Mouse (Mus musculus) MEL (cell line): ENCODE results near the gene Pik3r1. TPM values are rescaled to one million over a fixed set of nuclear protein-coding genes. Genes with fewer than 3 reads are reported as not detected.

Source experiments
- DNase-seq: peaks from one replicate; pipeline ENCODE4 v3.0.0; 2011; ENCODE audit warnings: low read depth, low spot score
- H3K27ac ChIP-seq: 2 replicates; pipeline ENCODE4 v1.5.1; 2012; ENCODE audit warnings: low read depth, mild to moderate bottlenecking, control low read depth, low read length, moderate library complexity; ENCODE audit not compliant: control insufficient read depth
- H3K27me3 ChIP-seq, 2 experiments: fragments of 150-350 bp in 1 of 2; sonication (generic) in 1 of 2; 2 replicates each; pipeline ENCODE4 v1.6.1; 2012; ENCODE audit warnings: low read length in 2 of 2, mild to moderate bottlenecking in 2 of 2, improper control_type of control experiment in 1 of 2, moderate library complexity in 1 of 2; ENCODE audit not compliant: insufficient read depth in 2 of 2, control insufficient read depth in 1 of 2
- H3K36me3 ChIP-seq, 2 experiments: 2 replicates each; pipeline ENCODE4 v1.6.1; 2012 to 2014; ENCODE audit warnings: low read length in 2 of 2, improper control_type of control experiment in 1 of 2, inconsistent platforms in 1 of 2, mild to moderate bottlenecking in 1 of 2; ENCODE audit not compliant: insufficient read depth in 2 of 2, control insufficient read depth in 1 of 2
- H3K4me1 ChIP-seq, 2 experiments: fragments of 150-350 bp in 1 of 2; sonication (generic) in 1 of 2; 2 replicates each; pipeline ENCODE4 v1.6.1; 2012; ENCODE audit warnings: low read length in 2 of 2, improper control_type of control experiment in 1 of 2, mild to moderate bottlenecking in 1 of 2; ENCODE audit not compliant: insufficient read depth in 2 of 2, control insufficient read depth in 1 of 2
- H3K4me3 ChIP-seq, 2 experiments: fragments of 150-350 bp in 1 of 2; sonication (generic) in 1 of 2; 2 replicates each; pipeline ENCODE4 v1.5.1; 2012; ENCODE audit warnings: low read depth in 2 of 2, low read length in 2 of 2, mild to moderate bottlenecking in 2 of 2, moderate library complexity in 2 of 2, control low read depth in 1 of 2, improper control_type of control experiment in 1 of 2; ENCODE audit not compliant: control insufficient read depth in 1 of 2, insufficient read depth in 1 of 2
- H3K79me2 ChIP-seq: 2 replicates; pipeline ENCODE4 v1.6.1; 2012; ENCODE audit warnings: mild to moderate bottlenecking, low read length, moderate library complexity; ENCODE audit not compliant: control insufficient read depth, poor library complexity, insufficient read depth
- H3K9ac ChIP-seq: 2 replicates; pipeline ENCODE4 v1.6.1; 2012; ENCODE audit warnings: low read depth, mild to moderate bottlenecking, control low read depth, low read length, moderate library complexity; ENCODE audit not compliant: control insufficient read depth, poor library complexity, severe bottlenecking
- H3K9me3 ChIP-seq: fragments of 150-350 bp; sonication (generic); replicated peaks from 2 replicates; pipeline ENCODE4 v1.6.1; 2012; ENCODE audit warnings: mild to moderate bottlenecking, low read length, improper control_type of control experiment, moderate library complexity; ENCODE audit not compliant: insufficient read depth
- BHLHE40 ChIP-seq: IDR thresholded peaks from 2 replicates; pipeline ENCODE4 v1.6.1; 2012; ENCODE audit warnings: low read depth, mild to moderate bottlenecking, inconsistent platforms, low read length, improper control_type of control experiment, borderline replicate concordance
- CHD1 ChIP-seq: IDR thresholded peaks from 2 replicates; pipeline ENCODE4 v1.6.1; 2012; ENCODE audit warnings: low read depth, mild to moderate bottlenecking, inconsistent platforms, low read length, improper control_type of control experiment
- CTCF ChIP-seq, 3 experiments: IDR thresholded peaks in 2 of 3; conservative IDR thresholded peaks in 1 of 3; 2 replicates each; pipeline ENCODE4 v1.5.1; 2011 to 2012; ENCODE audit warnings: low read length in 3 of 3, low read depth in 2 of 3, mild to moderate bottlenecking in 2 of 3, improper control_type of control experiment in 1 of 3, inconsistent platforms in 1 of 3, mixed read lengths in 1 of 3, moderate library complexity in 1 of 3; ENCODE audit not compliant: control insufficient read depth in 1 of 3, insufficient read depth in 1 of 3, poor library complexity in 1 of 3, severe bottlenecking in 1 of 3
- E2F4 ChIP-seq: IDR thresholded peaks from 2 replicates; pipeline ENCODE4 v1.6.1; 2011; ENCODE audit warnings: low read depth, low read length, improper control_type of control experiment, borderline replicate concordance
- ELF1 ChIP-seq: IDR thresholded peaks from 2 replicates; pipeline ENCODE4 v1.6.1; 2014; ENCODE audit warnings: low read depth, mild to moderate bottlenecking, inconsistent platforms, low read length, improper control_type of control experiment, moderate library complexity
- EP300 ChIP-seq, 2 experiments: IDR thresholded peaks; 2 replicates each; pipeline ENCODE4 v1.6.1; 2011; ENCODE audit warnings: improper control_type of control experiment in 2 of 2, low read length in 2 of 2, low read depth in 1 of 2, mild to moderate bottlenecking in 1 of 2
- ETS1 ChIP-seq: IDR thresholded peaks from 2 replicates; pipeline ENCODE4 v1.6.1; 2012; ENCODE audit warnings: low read depth, mild to moderate bottlenecking, inconsistent platforms, low read length, improper control_type of control experiment, moderate library complexity
- GATA1 ChIP-seq: IDR thresholded peaks from 2 replicates; pipeline ENCODE4 v1.6.1; 2011; ENCODE audit warnings: low read depth, low read length, improper control_type of control experiment
- HCFC1 ChIP-seq: IDR thresholded peaks from 2 replicates; pipeline ENCODE4 v1.6.1; 2012; ENCODE audit warnings: low read depth, mild to moderate bottlenecking, inconsistent platforms, low read length, improper control_type of control experiment, moderate library complexity
- MAFK ChIP-seq: IDR thresholded peaks from 2 replicates; pipeline ENCODE4 v1.6.1; 2011; ENCODE audit warnings: low read depth, mild to moderate bottlenecking, low read length, improper control_type of control experiment, borderline replicate concordance
- MAZ ChIP-seq: IDR thresholded peaks from 2 replicates; pipeline ENCODE4 v1.6.1; 2012; ENCODE audit warnings: low read depth, mild to moderate bottlenecking, inconsistent platforms, low read length, improper control_type of control experiment
- MEF2A ChIP-seq: IDR thresholded peaks from 2 replicates; pipeline ENCODE4 v1.6.1; 2014; ENCODE audit warnings: low read depth, mild to moderate bottlenecking, inconsistent platforms, low read length, improper control_type of control experiment; ENCODE audit not compliant: poor library complexity, insufficient replicate concordance, severe bottlenecking; ENCODE audit errors: extremely low read depth
- MYC ChIP-seq: IDR thresholded peaks from 2 replicates; pipeline ENCODE4 v1.6.1; 2011; ENCODE audit warnings: low read depth, mild to moderate bottlenecking, low read length, improper control_type of control experiment, moderate library complexity
- NRF1 ChIP-seq: IDR thresholded peaks from 2 replicates; pipeline ENCODE4 v1.6.1; 2014; ENCODE audit warnings: low read depth, mild to moderate bottlenecking, inconsistent platforms, low read length, improper control_type of control experiment, moderate library complexity; ENCODE audit not compliant: poor library complexity, insufficient read depth, severe bottlenecking
- POLR2A ChIP-seq, 2 experiments: IDR thresholded peaks; 2 replicates each; pipeline ENCODE4 v1.6.1; 2011 to 2012; ENCODE audit warnings: low read length in 2 of 2, mild to moderate bottlenecking in 2 of 2, control low read depth in 1 of 2, improper control_type of control experiment in 1 of 2, low read depth in 1 of 2, moderate library complexity in 1 of 2; ENCODE audit not compliant: control insufficient read depth in 1 of 2, insufficient read depth in 1 of 2, poor library complexity in 1 of 2
- POLR2AphosphoS2 ChIP-seq: IDR thresholded peaks from 2 replicates; pipeline ENCODE4 v1.6.1; 2011; ENCODE audit warnings: low read length, improper control_type of control experiment
- POLR2AphosphoS5 ChIP-seq: IDR thresholded peaks from 2 replicates; pipeline ENCODE4 v1.6.1; 2012; ENCODE audit warnings: low read depth, borderline replicate concordance, mild to moderate bottlenecking, inconsistent platforms, low read length, moderate library complexity, mixed read lengths
- RAD21 ChIP-seq: IDR thresholded peaks from 2 replicates; pipeline ENCODE4 v1.6.1; 2011; ENCODE audit warnings: mild to moderate bottlenecking, low read depth, low read length, improper control_type of control experiment
- SMC3 ChIP-seq: IDR thresholded peaks from 2 replicates; pipeline ENCODE4 v1.6.1; 2011; ENCODE audit warnings: low read depth, low read length, improper control_type of control experiment
- TAL1 ChIP-seq: IDR thresholded peaks from 2 replicates; pipeline ENCODE4 v1.6.1; 2012; ENCODE audit warnings: mild to moderate bottlenecking, inconsistent platforms, low read length, moderate library complexity, mixed read lengths
- USF1 ChIP-seq: IDR thresholded peaks from 2 replicates; pipeline ENCODE4 v1.6.1; 2014; ENCODE audit warnings: low read depth, mild to moderate bottlenecking, inconsistent platforms, low read length, improper control_type of control experiment, moderate library complexity
- polyA plus RNA-seq, 2 experiments: library from polyadenylated mRNA; stranded (reverse) in 1 of 2; unstranded in 1 of 2; fragments of >175 nt in 1 of 2; fragments of >200 nt in 1 of 2; gene quantifications; 2 replicates each; pipeline versions ENCODE4 v1.2.1 to v1.2.4; 2012; ENCODE audit warnings: low replicate concordance in 2 of 2, low read depth in 1 of 2; ENCODE audit not compliant: insufficient read length in 2 of 2, insufficient read depth in 1 of 2, missing spikeins in 1 of 2
- total RNA-seq: library from RNA; depleted of rRNA; stranded (reverse); fragments of 300-350 nt; gene quantifications from 2 replicates; pipeline ENCODE4 v1.2.3, GENCODE M21; 2012

The Pik3r1 gene
- total and polyA plus RNA-seq, 3 experiments = 23.8 to 116 (median 41.4) TPM

GRCm38 (mm10) chr13:101727837-101728236 lies 40.2 kb downstream of the Pik3r1 start:
- peaks cover 2 to 13% of the 10 kb centered on the region in 2 experiments; a peak in 3 of 4 replicates for H3K36me3 ChIP-seq
- H3K79me2 ChIP-seq = peaks cover 24% of the 10 kb centered on the region
- H3K27me3 ChIP-seq = no peaks in the 10 kb centered on the region
- no peaks in the 10 kb centered on the region for H3K9me3 ChIP-seq
- H3K9ac ChIP-seq = no peak overlapping the region
- H3K4me1 ChIP-seq = peaks cover 0 to 8% of the 10 kb centered on the region in 2 experiments; a peak in 2 of 4 replicates
- H3K4me3 ChIP-seq = no peak overlapping the region
- no peak overlapping the region for H3K27ac ChIP-seq
- TF ChIP-seq GATA1 = no peak
- no peak for TF ChIP-seq POLR2AphosphoS2
- TF ChIP-seq SMC3 = no peak
- no peak for TF ChIP-seq TAL1
- TF ChIP-seq BHLHE40 = no peak
- no peak for TF ChIP-seq MEF2A
- TF ChIP-seq CHD1 = no peak
- DNase-seq = no peak

GRCm38 (mm10) chr13:101726922-101727321 lies 41.1 kb downstream of the Pik3r1 start:
- TF ChIP-seq MAZ = no peak
- Histone ChIP-seq H3K27me3 (no peaks in the 10 kb centered on the region), H3K36me3 (peaks cover 2 to 8% of the 10 kb centered on the region in 2 experiments; a peak in 3 of 4 replicates), H3K9ac (no peak overlapping the region), H3K9me3 (no peaks in the 10 kb centered on the region), H3K4me3 (no peak overlapping the region), H3K27ac (no peak overlapping the region), H3K4me1 (peaks cover 0 to 7% of the 10 kb centered on the region in 2 experiments; a peak in 2 of 4 replicates), H3K79me2 (peaks cover 28% of the 10 kb centered on the region)
- DNase-seq = no peak

GRCm38 (mm10) chr13:101721901-101722595 lies 46.0 kb downstream of the Pik3r1 start:
- H3K27me3 ChIP-seq = no peaks in the 10 kb centered on the region
- no peak for DNase-seq
- no peak overlapping the region for H3K9ac ChIP-seq
- TF ChIP-seq SMC3 (no peak), TAL1 (no peak), POLR2A (IDR thresholded peaks at IDR 0.05; ENCODE audit: control insufficient read depth in 1 of 2, insufficient read depth in 1 of 2, low read depth in 1 of 2, low read length in 2 of 2, poor library complexity in 1 of 2) (no peak), ETS1 (no peak), MAFK (no peak), E2F4 (no peak), POLR2AphosphoS5 (no peak), NRF1 (no peak), CTCF (IDR thresholded peaks at IDR 0.05 in 2 of 3, conservative IDR thresholded peaks at IDR 0.05 in 1 of 3; ENCODE audit: control insufficient read depth in 1 of 3, insufficient read depth in 1 of 3, low read depth in 2 of 3, low read length in 3 of 3, poor library complexity in 1 of 3, severe bottlenecking in 1 of 3) (no peak), MYC (no peak), RAD21 (no peak), HCFC1 (no peak), USF1 (no peak), ELF1 (no peak), POLR2AphosphoS2 (no peak), EP300 (IDR thresholded peaks at IDR 0.05; ENCODE audit: low read depth in 1 of 2, low read length in 2 of 2) (no peak)
- H3K36me3 ChIP-seq = peaks cover 2 to 15% of the 10 kb centered on the region in 2 experiments; a peak in 3 of 4 replicates
- H3K9me3 ChIP-seq = no peaks in the 10 kb centered on the region
- no peak overlapping the region for H3K4me3 ChIP-seq
- H3K27ac ChIP-seq = no peak overlapping the region
- peaks cover 7 to 12% of the 10 kb centered on the region in 2 experiments for H3K4me1 ChIP-seq
- H3K79me2 ChIP-seq = peaks cover 32% of the 10 kb centered on the region
